Mouse (Mus musculus) stomach, postnatal 0 days (tissue): ENCODE measurements around the gene Gm28308. TPM values are rescaled to one million over a fixed set of nuclear protein-coding genes. Genes with fewer than 3 reads are reported as not detected.

Experiments
- ATAC-seq: fragments of 200-750 bp; cut with Nextera tagmentation; 2 replicates; pipeline ENCODE4 v1.8.0; 2017; ENCODE audit not compliant: low FRiP score, low TSS enrichment
- DNase-seq: peaks from one replicate; pipeline ENCODE4 v3.0.0-alpha.2; 2016; ENCODE audit warnings: low spot score
- H3K27ac ChIP-seq: fragments of 300-500 bp; sonication (generic); replicated peaks from 2 replicates; pipeline ENCODE4 v1.5.1; 2014; ENCODE audit warnings: mild to moderate bottlenecking, control low read depth
- H3K27me3 ChIP-seq: fragments of 300-500 bp; sonication (generic); 2 replicates; pipeline ENCODE4 v1.6.1; 2014; ENCODE audit warnings: low read length; ENCODE audit not compliant: control insufficient read depth, insufficient read depth
- H3K36me3 ChIP-seq: fragments of 300-500 bp; sonication (generic); 2 replicates; pipeline ENCODE4 v1.6.1; 2014; ENCODE audit warnings: low read length, mixed read lengths; ENCODE audit not compliant: control insufficient read depth, insufficient read depth
- H3K4me1 ChIP-seq: fragments of 300-500 bp; sonication (generic); replicated peaks from 2 replicates; pipeline ENCODE4 v1.6.1; 2014; ENCODE audit warnings: antibody characterized with exemption; ENCODE audit not compliant: control insufficient read depth, insufficient read depth
- H3K4me2 ChIP-seq: fragments of 300-500 bp; sonication (generic); replicated peaks from 2 replicates; pipeline ENCODE4 v1.6.1; 2014; ENCODE audit warnings: low read depth, mild to moderate bottlenecking, control low read depth, moderate library complexity
- H3K4me3 ChIP-seq: fragments of 300-500 bp; sonication (generic); 2 replicates; pipeline ENCODE4 v1.5.1; 2014; ENCODE audit warnings: low read depth, low read length, control low read depth
- H3K9ac ChIP-seq: fragments of 300-500 bp; sonication (generic); 2 replicates; pipeline ENCODE4 v1.6.1; 2014; ENCODE audit warnings: mild to moderate bottlenecking, low read length, control low read depth, mixed read lengths
- H3K9me3 ChIP-seq: fragments of 300-500 bp; sonication (generic); 2 replicates; pipeline ENCODE4 v1.6.1; 2016; ENCODE audit warnings: low read length; ENCODE audit not compliant: control insufficient read depth
- CTCF ChIP-seq: IDR thresholded peaks from 2 replicates; pipeline ENCODE4 v1.5.1; 2016; ENCODE audit warnings: antibody characterized with exemption, low read depth, mild to moderate bottlenecking, moderate library complexity
- EP300 ChIP-seq: optimal IDR thresholded peaks from 2 replicates; pipeline ENCODE3; 2016; ENCODE audit warnings: antibody characterized with exemption
- WGBS: fragments of 180-500 bp; shearing (Covaris S2); extraction: QIAGEN DNeasy Blood & Tissue Kit; methylation state at CpG from one replicate; pipeline ENCODE4 v1.1.7; 2014; 5-methylcytosine and 5-hydroxymethylcytosine counted together
- polyA plus RNA-seq: library from polyadenylated mRNA; unstranded; fragments of >200 nt; fragmentation: Nextera tagmentation; extraction: Ambion mirVana; gene quantifications from 2 replicates; pipeline ENCODE4 v1.2.1, GENCODE M21; 2015

Gm28308 gene
- polyA plus RNA-seq, 1 experiment from 2014 or later = not detected

GRCm38 (mm10) chr6:52203371-52204049, 9.6 kb downstream of the Gm28308 start:
- WGBS = 1% methylated on average over 42 of the region's 46 CpGs
- Histone ChIP-seq H3K27ac (peak overlapping the region; percentile 86), H3K36me3 (no peaks in the 10 kb centered on the region), H3K4me1 (no peaks in the 10 kb centered on the region), H3K4me3 (peak overlapping the region; percentile 73), H3K4me2 (peak overlapping the region; percentile 76), H3K27me3 (peaks cover 5% of the 10 kb centered on the region; the same call in 1 of the 2 replicates), H3K9me3 (no peaks in the 10 kb centered on the region), H3K9ac (peak overlapping the region; percentile 92)
- ATAC-seq = peak; percentile 33
- peak; percentile 30 for DNase-seq
- TF ChIP-seq EP300 (no peak), CTCF (no peak)

- no peak for ATAC-seq
These were observed 10.1 kb downstream of the Gm28308 start for GRCm38 (mm10) chr6:52203121-52203370.

GRCm38 (mm10) chr6:52202362-52203120, 10.6 kb downstream of the Gm28308 start:
- H3K36me3 ChIP-seq = no peaks in the 10 kb centered on the region
- 27% methylated on average over 22 of the region's 22 CpGs for WGBS
- peak overlapping the region; percentile 86 for H3K27ac ChIP-seq
- peak overlapping the region; percentile 76 for H3K4me2 ChIP-seq
- no peak for ATAC-seq
- peaks cover 2% of the 10 kb centered on the region; the same call in 1 of the 2 replicates for H3K27me3 ChIP-seq
- H3K9me3 ChIP-seq = no peaks in the 10 kb centered on the region
- no peak for TF ChIP-seq CTCF
- no peak for TF ChIP-seq EP300
- H3K9ac ChIP-seq = peak overlapping the region; percentile 92
- peak overlapping the region; percentile 73 for H3K4me3 ChIP-seq
- DNase-seq = no peak
- no peaks in the 10 kb centered on the region for H3K4me1 ChIP-seq

More at GRCm38 (mm10) chr6:52203121-52203370, 10.1 kb downstream of the Gm28308 start:
- peak; percentile 19 for DNase-seq
- Histone ChIP-seq H3K9ac (peak overlapping the region; percentile 92), H3K27me3 (peaks cover 2% of the 10 kb centered on the region; the same call in 1 of the 2 replicates), H3K4me2 (peak overlapping the region; percentile 76), H3K4me3 (peak overlapping the region; percentile 73), H3K36me3 (no peaks in the 10 kb centered on the region), H3K27ac (peak overlapping the region; percentile 86), H3K4me1 (no peaks in the 10 kb centered on the region), H3K9me3 (no peaks in the 10 kb centered on the region)
- TF ChIP-seq CTCF (no peak), EP300 (no peak)
- 21% methylated on average over 10 of the region's 10 CpGs for WGBS

GRCm38 (mm10) chr6:52201269-52201668, 11.9 kb downstream of the Gm28308 start:
- DNase-seq (peak; percentile 19), ATAC-seq (no peak)
- Histone ChIP-seq H3K36me3 (no peaks in the 10 kb centered on the region), H3K4me2 (peak overlapping the region; percentile 76), H3K27me3 (no peaks in the 10 kb centered on the region; the same call in 1 of the 2 replicates), H3K9me3 (no peaks in the 10 kb centered on the region), H3K4me1 (no peaks in the 10 kb centered on the region), H3K4me3 (peak overlapping the region; percentile 73), H3K27ac (peak overlapping the region; percentile 84), H3K9ac (peak overlapping the region; percentile 50)
- no peak for TF ChIP-seq CTCF
- TF ChIP-seq EP300 = no peak
- WGBS = 50% methylated on average over 1 of the region's 1 CpGs

- Histone ChIP-seq H3K4me1 (no peaks in the 10 kb centered on the region), H3K4me3 (peak overlapping the region; percentile 73), H3K9me3 (no peaks in the 10 kb centered on the region), H3K27me3 (no peaks in the 10 kb centered on the region; the same call in 1 of the 2 replicates), H3K4me2 (peak overlapping the region; percentile 76), H3K27ac (peak overlapping the region; percentile 84), H3K36me3 (no peaks in the 10 kb centered on the region), H3K9ac (peak overlapping the region; percentile 50)
- DNase-seq (no peak), ATAC-seq (no peak)
- WGBS = 47% methylated on average over 10 of the region's 10 CpGs
- TF ChIP-seq EP300 = no peak
- TF ChIP-seq CTCF = no peak
These were observed 12.3 kb downstream of the Gm28308 start for GRCm38 (mm10) chr6:52200751-52201250.
